Mouse (Mus musculus): ENCODE measurements around the gene Ifng. TPM values are rescaled to one million over a fixed set of nuclear protein-coding genes. Genes with fewer than 3 reads are reported as not detected.
"Not testable (repeated sequence)": the region's sequence is repeated elsewhere in the genome, so short reads cannot be mapped to it uniquely, and the experiment has no call there.

Gene Ifng
- polyA plus RNA-seq, 1 experiment from 2014 or later, result not detected

DNA sequence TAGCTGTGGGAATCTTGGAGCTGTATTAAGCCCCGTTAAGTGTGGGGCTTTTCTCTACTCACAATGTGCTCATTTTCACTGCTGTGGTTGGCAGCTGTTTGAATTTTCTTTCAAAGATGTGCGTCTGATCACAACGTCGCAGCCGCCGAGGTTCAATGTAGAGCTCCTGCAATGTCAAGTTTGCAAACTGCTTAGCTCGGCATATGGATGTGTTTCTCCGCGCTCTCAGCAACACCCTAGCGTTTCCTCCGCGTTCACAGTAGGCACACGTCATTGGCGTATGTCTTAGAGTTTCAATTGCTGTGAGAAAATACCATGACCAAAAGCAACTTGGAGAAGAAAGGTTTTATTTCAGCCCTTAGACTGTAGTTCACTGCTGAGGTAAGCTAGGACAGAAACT, 5.1 kb downstream of the Ifng start:
- ATAC-seq (ENCODE audit: borderline replicate concordance, extremely low read depth, low FRiP score, low TSS enrichment), result no peak
- Histone ChIP-seq H3K4me1 (no peaks in the 10 kb centered on the region), H3K4me3 (no peak overlapping the region), H3K4me2 (no peak overlapping the region), H3K9me3 (no peaks in the 10 kb centered on the region), H3K27me3 (no peaks in the 10 kb centered on the region), H3K36me3 (no peaks in the 10 kb centered on the region), H3K27ac (no peak overlapping the region), H3K9ac (no peak overlapping the region)
- 70% methylated on average over 14 of the region's 14 CpGs for WGBS

DNA sequence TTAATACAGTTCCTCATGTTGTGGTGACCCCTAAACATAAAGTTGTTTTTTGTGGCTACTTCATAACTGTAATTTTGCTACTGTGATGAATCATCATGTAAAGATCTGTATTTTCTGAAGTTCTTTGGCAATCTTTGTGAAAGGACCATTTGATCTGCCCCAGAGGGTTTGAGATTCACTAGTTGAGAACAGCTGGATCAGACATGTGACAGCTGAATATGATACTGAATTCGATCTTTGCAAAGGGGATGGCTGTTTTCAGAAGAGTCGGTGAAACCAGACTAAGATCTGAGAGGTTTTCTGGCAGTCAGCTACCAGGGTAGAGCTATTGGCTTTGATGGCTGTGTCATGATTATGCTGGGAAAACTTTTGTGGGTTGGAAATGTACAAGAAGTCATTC, 10.9 kb downstream of the Ifng start:
- Histone ChIP-seq H3K9me3 (no peaks in the 10 kb centered on the region), H3K27me3 (no peaks in the 10 kb centered on the region), H3K4me2 (no peak overlapping the region), H3K36me3 (no peaks in the 10 kb centered on the region), H3K27ac (no peak overlapping the region), H3K4me1 (no peaks in the 10 kb centered on the region), H3K9ac (no peak overlapping the region), H3K4me3 (no peak overlapping the region)
- 46% methylated on average over 2 of the region's 2 CpGs for WGBS
- ATAC-seq (ENCODE audit: borderline replicate concordance, extremely low read depth, low FRiP score, low TSS enrichment), result no peak

DNA sequence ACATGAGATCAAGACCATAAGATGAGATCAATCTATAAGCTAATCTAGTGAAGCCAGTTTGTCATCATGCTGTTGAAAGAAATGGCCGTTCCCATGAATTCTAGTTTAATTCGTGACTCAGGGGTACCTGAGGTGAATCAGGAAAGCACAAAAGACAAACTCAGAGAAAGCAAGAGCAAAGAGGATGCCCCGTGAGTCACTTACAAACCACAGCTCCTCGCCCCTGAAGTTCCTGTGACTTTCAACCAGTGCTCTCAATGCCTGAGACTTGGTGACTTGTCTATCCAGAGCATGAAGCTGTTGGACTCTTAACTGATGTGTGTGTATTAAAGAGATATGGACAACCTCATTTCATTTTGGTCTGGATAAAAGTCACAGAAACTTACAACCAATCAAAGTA, 17.9 kb downstream of the Ifng start:
- 79% methylated on average over 4 of the region's 4 CpGs for WGBS
- no peaks in the 10 kb centered on the region for H3K27me3 ChIP-seq
- no peak overlapping the region for H3K4me3 ChIP-seq
- H3K4me2 ChIP-seq, result no peak overlapping the region
- H3K9me3 ChIP-seq, result no peaks in the 10 kb centered on the region
- H3K9ac ChIP-seq, result no peak overlapping the region
- ATAC-seq (ENCODE audit: borderline replicate concordance, extremely low read depth, low FRiP score, low TSS enrichment), result no peak
- H3K4me1 ChIP-seq, result no peaks in the 10 kb centered on the region
- H3K36me3 ChIP-seq, result no peaks in the 10 kb centered on the region
- H3K27ac ChIP-seq, result no peak overlapping the region

DNA sequence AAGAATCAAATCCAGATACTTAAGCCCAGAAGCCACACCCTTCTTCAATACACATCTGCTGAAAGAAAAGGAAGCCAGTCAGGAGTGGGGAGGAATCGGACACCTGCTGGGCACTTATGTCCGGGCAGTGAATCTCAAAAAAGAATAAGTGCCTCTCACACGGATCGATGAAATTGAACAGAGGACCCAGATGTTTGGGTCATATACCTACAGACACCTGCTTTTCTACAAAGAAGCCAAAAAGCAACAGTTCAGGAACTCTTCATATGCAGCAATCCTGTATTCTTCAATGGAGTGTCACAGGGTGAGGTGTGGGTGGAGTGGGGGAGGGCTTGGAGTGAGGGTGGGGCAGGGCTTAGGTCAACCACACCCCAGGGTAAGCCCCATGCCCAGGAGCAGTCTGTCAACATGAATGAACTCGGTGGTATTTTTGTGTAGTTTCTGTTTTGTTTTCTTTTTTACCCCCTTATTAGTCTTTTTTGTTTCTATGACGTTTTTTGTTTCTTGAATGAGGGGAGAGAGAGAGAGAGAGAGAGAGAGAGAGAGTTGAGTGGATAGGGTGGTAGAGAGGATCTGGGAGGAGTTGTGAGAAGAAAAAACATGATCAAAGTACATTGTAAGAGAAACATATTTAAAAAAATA, 20.4 kb downstream of the Ifng start:
- WGBS, result 77% methylated on average over 6 of the region's 6 CpGs
- no peak overlapping the region for H3K4me3 ChIP-seq
- no peak overlapping the region for H3K27ac ChIP-seq
- no peak for ATAC-seq (ENCODE audit: borderline replicate concordance, extremely low read depth, low FRiP score, low TSS enrichment)
- H3K36me3 ChIP-seq, result no peaks in the 10 kb centered on the region
- no peaks in the 10 kb centered on the region for H3K4me1 ChIP-seq
- no peaks in the 10 kb centered on the region for H3K27me3 ChIP-seq
- no peaks in the 10 kb centered on the region; the same call in 1 of the 2 replicates for H3K9me3 ChIP-seq
- no peak overlapping the region for H3K9ac ChIP-seq
- H3K4me2 ChIP-seq, result no peak overlapping the region

DNA sequence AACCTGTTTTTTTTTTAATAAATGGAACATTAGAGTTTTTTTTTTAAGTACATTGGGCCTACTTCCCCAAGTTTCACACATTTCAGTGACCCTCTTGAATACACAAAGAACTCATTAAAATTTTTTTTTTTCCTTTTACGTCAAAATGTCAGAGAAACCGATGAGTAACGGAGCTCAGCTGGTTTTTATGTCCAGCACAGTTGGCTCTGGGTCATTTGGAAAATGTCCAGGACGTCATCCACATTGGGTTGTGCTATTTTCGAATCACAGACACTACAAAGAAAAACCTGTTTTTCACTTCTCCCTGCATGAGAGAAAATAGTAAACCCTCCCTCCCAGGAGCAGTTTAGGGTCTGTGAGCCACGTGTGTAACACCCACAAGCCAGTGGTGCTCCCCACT, 25.6 kb downstream of the Ifng start:
- H3K27me3 ChIP-seq, result no peaks in the 10 kb centered on the region
- ATAC-seq (ENCODE audit: borderline replicate concordance, extremely low read depth, low FRiP score, low TSS enrichment), result no peak
- H3K4me3 ChIP-seq, result no peak overlapping the region
- no peak overlapping the region for H3K27ac ChIP-seq
- no peaks in the 10 kb centered on the region for H3K4me1 ChIP-seq
- no peak overlapping the region for H3K9ac ChIP-seq
- 42% methylated on average over 6 of the region's 6 CpGs for WGBS
- H3K9me3 ChIP-seq, result no peaks in the 10 kb centered on the region; the same call in 1 of the 2 replicates
- H3K4me2 ChIP-seq, result no peak overlapping the region
- H3K36me3 ChIP-seq, result no peaks in the 10 kb centered on the region

DNA sequence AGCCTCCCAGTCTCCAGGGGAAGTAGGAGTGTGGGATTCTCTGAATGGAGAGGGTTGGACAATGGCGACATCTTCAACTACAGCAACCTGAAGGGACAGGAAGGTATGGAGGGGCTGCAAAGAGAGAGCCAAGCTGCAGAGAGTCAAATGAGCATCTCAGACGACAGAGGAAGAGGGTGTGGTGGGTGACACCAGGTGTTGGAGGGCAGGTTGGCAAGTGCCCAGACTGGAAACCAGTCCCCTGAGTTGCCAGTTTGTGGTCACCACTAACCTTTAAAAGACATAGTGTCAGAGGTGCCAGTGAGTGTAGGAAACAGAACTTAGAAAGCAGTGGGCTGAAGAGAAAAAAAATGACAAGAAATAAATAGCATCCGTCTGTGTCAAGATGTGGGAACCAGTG, 28.2 kb downstream of the Ifng start:
- Histone ChIP-seq H3K9me3 (no peaks in the 10 kb centered on the region; the same call in 1 of the 2 replicates), H3K4me1 (no peaks in the 10 kb centered on the region), H3K9ac (no peak overlapping the region), H3K27ac (no peak overlapping the region), H3K4me2 (no peak overlapping the region), H3K36me3 (no peaks in the 10 kb centered on the region), H3K4me3 (no peak overlapping the region), H3K27me3 (no peaks in the 10 kb centered on the region)
- WGBS, result 77% methylated on average over 3 of the region's 3 CpGs
- no peak for ATAC-seq (ENCODE audit: borderline replicate concordance, extremely low read depth, low FRiP score, low TSS enrichment)

DNA sequence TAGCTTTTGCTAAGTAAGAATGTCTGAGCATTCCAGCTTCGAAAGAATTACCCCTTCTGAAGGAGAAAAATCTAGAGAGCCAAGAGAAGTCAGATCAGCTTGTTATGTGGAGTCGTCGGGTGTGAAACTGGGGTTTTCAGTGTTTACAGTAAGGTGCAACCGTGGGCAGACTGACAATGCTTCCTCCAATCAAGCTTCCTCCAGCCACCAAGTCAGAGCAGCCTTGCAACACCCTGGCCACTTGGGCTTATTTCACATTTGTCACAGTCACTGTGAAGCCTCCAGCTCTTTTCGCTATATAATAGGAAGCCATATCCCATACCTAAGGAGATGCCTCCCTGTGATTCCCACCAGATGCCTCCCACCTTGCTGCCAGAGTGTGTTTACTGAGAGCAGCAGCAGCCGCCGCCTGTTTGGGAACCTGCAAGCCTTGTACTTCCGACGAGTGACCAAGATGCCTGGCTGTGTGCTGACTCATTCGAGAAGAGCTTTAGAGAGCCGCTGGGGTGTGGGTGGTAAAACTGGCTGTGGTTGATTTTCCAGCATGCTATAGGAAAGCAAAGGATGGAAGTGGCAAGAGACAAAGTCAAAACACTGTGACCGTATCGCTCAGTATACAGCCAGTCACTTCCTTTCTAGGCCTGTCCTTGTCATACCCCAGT, 29.6 kb downstream of the Ifng start:
- no peak overlapping the region for H3K4me3 ChIP-seq
- no peak overlapping the region for H3K27ac ChIP-seq
- no peaks in the 10 kb centered on the region for H3K27me3 ChIP-seq
- no peak overlapping the region for H3K4me2 ChIP-seq
- no peak overlapping the region for H3K9ac ChIP-seq
- WGBS, result 42% methylated on average over 13 of the region's 13 CpGs
- no peaks in the 10 kb centered on the region for H3K4me1 ChIP-seq
- H3K36me3 ChIP-seq, result no peaks in the 10 kb centered on the region
- H3K9me3 ChIP-seq, result no peaks in the 10 kb centered on the region
- ATAC-seq (ENCODE audit: borderline replicate concordance, extremely low read depth, low FRiP score, low TSS enrichment), result no peak

DNA sequence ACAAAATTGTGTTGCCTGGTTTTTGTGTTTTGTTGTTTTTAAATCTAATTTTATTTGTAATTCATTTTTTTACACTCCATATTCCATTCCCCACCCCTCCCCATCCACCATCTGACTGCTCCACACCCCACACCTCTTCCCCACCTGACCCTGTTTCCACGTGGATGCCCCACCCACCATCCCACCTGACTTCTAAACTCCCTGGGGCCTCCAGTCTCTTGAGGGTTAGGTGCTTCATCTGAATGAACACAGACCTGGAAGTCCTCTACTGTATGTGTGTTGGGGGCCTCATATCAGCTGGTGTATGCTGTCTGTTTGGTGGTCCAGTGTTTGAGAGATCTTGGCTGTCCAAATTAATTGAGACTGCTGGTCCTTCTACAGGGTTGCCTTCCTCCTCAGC, 32.0 kb downstream of the Ifng start:
- H3K27ac ChIP-seq; ATAC-seq (ENCODE audit: borderline replicate concordance, extremely low read depth, low FRiP score, low TSS enrichment); H3K27me3 ChIP-seq; H3K4me3 ChIP-seq; H3K36me3 ChIP-seq; H3K9ac ChIP-seq; H3K4me1 ChIP-seq; H3K9me3 ChIP-seq; H3K4me2 ChIP-seq: not testable (repeated sequence)
- WGBS, result 70% methylated on average over 1 of the region's 1 CpGs

DNA sequence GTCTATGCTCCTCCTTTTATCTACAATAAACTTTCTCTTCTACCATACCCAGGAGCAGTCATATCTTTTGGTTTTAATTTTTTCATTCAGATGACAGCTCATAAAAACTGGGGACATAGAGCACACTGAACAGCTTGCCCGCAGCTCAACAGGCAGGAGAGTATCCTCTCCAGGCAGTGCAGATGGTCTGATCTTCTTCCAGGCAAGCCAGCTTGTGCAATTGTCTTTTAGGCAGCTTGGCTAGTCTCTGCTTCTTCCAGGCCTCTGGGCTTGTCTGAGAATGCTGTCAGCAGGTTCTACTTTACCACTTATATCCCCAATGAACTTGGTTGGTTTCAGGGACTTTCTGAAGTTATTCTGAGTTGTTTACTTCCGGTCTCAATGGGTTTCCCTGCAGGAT, 35.9 kb downstream of the Ifng start:
- no peak for ATAC-seq (ENCODE audit: borderline replicate concordance, extremely low read depth, low FRiP score, low TSS enrichment)
- no peaks in the 10 kb centered on the region for H3K4me1 ChIP-seq
- no peaks in the 10 kb centered on the region for H3K36me3 ChIP-seq
- H3K4me2 ChIP-seq, result no peak overlapping the region
- H3K9me3 ChIP-seq, result no peaks in the 10 kb centered on the region
- WGBS, result 73% methylated on average over 2 of the region's 2 CpGs
- no peak overlapping the region for H3K9ac ChIP-seq
- H3K27ac ChIP-seq, result no peak overlapping the region
- no peaks in the 10 kb centered on the region for H3K27me3 ChIP-seq
- H3K4me3 ChIP-seq, result no peak overlapping the region

DNA sequence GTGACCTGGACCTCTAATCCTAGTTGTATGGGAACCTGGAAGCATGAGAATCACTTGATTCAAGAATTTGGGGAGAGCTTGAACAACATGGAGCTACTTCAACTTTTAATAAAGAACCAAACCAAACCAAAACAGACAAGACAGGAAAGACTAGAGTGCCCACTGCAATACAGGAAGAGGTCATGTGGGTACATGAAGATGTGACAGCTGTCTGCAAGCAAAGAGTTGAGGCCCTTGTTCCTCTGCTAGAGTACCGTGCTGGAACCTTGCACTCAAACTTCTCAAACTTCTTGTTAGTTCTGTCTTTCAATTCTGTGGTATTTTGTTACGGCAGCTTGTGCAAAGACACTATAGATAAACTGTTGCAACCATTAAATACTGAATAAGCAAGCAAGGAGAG, 36.5 kb downstream of the Ifng start:
- no peak overlapping the region for H3K4me2 ChIP-seq

DNA sequence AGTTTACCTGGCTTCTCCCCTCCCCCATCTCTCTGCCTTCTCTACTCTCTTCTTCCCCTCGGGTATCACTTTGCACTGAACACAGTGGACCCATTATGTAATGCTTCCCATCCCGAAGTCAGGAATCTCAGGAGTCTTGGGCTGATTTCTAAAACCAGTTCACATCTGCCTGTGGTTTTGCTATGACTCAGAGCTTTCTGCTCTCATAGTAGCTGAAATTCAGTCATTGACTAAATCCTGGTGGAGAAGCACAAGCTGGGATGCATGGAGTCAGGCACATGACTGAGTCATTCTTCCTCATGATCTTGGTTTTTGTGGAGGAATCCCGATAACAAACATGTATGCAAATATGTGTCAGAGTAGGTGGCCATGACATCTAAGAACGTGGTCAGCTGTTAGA, 38.4 kb downstream of the Ifng start:
- Histone ChIP-seq H3K4me2 (no peak overlapping the region), H3K36me3 (no peaks in the 10 kb centered on the region), H3K9me3 (no peaks in the 10 kb centered on the region), H3K27me3 (no peaks in the 10 kb centered on the region), H3K4me3 (no peak overlapping the region), H3K27ac (no peak overlapping the region), H3K4me1 (no peaks in the 10 kb centered on the region), H3K9ac (no peak overlapping the region)
- 68% methylated on average over 4 of the region's 4 CpGs for WGBS
- ATAC-seq (ENCODE audit: borderline replicate concordance, extremely low read depth, low FRiP score, low TSS enrichment), result no peak

More for the DNA sequence above, 36.5 kb downstream of the Ifng start:
- no peaks in the 10 kb centered on the region for H3K9me3 ChIP-seq
- H3K4me3 ChIP-seq, result no peak overlapping the region
- no peak overlapping the region for H3K9ac ChIP-seq
- H3K27me3 ChIP-seq, result no peaks in the 10 kb centered on the region
- ATAC-seq (ENCODE audit: borderline replicate concordance, extremely low read depth, low FRiP score, low TSS enrichment), result no peak
- H3K36me3 ChIP-seq, result no peaks in the 10 kb centered on the region
- H3K27ac ChIP-seq, result no peak overlapping the region
- H3K4me1 ChIP-seq, result no peaks in the 10 kb centered on the region
- 76% methylated on average over 2 of the region's 2 CpGs for WGBS

DNA sequence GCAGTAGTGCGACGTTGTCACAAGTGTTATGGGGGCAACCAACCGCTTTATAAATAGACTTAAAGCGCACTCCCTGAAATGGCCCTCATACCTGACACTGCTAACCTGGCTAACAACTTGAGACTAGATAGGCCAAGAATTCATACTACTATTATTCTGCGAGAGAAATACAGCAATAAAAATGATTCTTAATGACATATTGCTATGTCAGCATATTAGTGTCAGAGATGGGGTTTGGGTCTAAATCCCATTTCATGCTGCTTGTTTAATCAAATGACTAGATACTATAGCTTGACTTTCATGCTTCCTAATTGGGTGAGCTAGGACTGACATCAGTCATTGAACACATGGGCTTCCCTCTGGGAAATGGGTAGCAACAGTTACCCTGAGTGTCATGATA, 39.3 kb downstream of the Ifng start:
- Histone ChIP-seq H3K4me1 (no peaks in the 10 kb centered on the region), H3K9me3 (no peaks in the 10 kb centered on the region), H3K27me3 (no peaks in the 10 kb centered on the region), H3K27ac (no peak overlapping the region), H3K9ac (no peak overlapping the region), H3K4me2 (no peak overlapping the region), H3K36me3 (no peaks in the 10 kb centered on the region), H3K4me3 (no peak overlapping the region)
- ATAC-seq (ENCODE audit: borderline replicate concordance, extremely low read depth, low FRiP score, low TSS enrichment), result no peak
- 94% methylated on average over 5 of the region's 5 CpGs for WGBS
